Mouse (Mus musculus) midbrain, embryonic 11.5 days (tissue): ENCODE measurements around the gene Endog. TPM values are rescaled to one million over a fixed set of nuclear protein-coding genes. Genes with fewer than 3 reads are reported as not detected.
"Not testable (repeated sequence)": the region's sequence is repeated elsewhere in the genome, so short reads cannot be mapped to it uniquely, and the experiment has no call there.

Experiments
- ATAC-seq: fragments of 200-750 bp; cut with Nextera tagmentation; 2 replicates; pipeline ENCODE4 v1.8.0; 2017; ENCODE audit warnings: moderate TSS enrichment, moderate library complexity; ENCODE audit not compliant: low FRiP score
- DNase-seq: peaks from one replicate; pipeline ENCODE4 v3.0.0; 2015; ENCODE audit warnings: low spot score; ENCODE audit errors: missing footprints
- H3K27ac ChIP-seq: fragments of 300-500 bp; sonication (generic); 2 replicates; pipeline ENCODE4 v1.5.1; 2014; ENCODE audit warnings: low read depth, low read length
- H3K27me3 ChIP-seq: fragments of 300-500 bp; sonication (generic); 2 replicates; pipeline ENCODE4 v1.6.1; 2014; ENCODE audit warnings: mild to moderate bottlenecking, low read length, moderate library complexity, mixed read lengths; ENCODE audit not compliant: control insufficient read depth, insufficient read depth
- H3K36me3 ChIP-seq: fragments of 300-500 bp; sonication (generic); 2 replicates; pipeline ENCODE4 v1.6.1; 2014; ENCODE audit warnings: mild to moderate bottlenecking, low read length, moderate library complexity, mixed read lengths; ENCODE audit not compliant: control insufficient read depth, insufficient read depth
- H3K4me1 ChIP-seq: fragments of 300-500 bp; sonication (generic); 2 replicates; pipeline ENCODE4 v1.6.1; 2014; ENCODE audit warnings: low read length; ENCODE audit not compliant: control insufficient read depth, insufficient read depth
- H3K4me2 ChIP-seq: fragments of 300-500 bp; sonication (generic); 2 replicates; pipeline ENCODE4 v1.6.1; 2014; ENCODE audit warnings: mild to moderate bottlenecking, moderate library complexity
- H3K4me3 ChIP-seq: fragments of 300-500 bp; sonication (generic); 2 replicates; pipeline ENCODE4 v1.5.1; 2014; ENCODE audit warnings: low read depth, low read length
- H3K9ac ChIP-seq: fragments of 300-500 bp; sonication (generic); 2 replicates; pipeline ENCODE4 v1.6.1; 2014; ENCODE audit warnings: low read length
- H3K9me3 ChIP-seq: fragments of 300-500 bp; sonication (generic); 2 replicates; pipeline ENCODE4 v1.6.1; 2016; ENCODE audit warnings: low read length; ENCODE audit not compliant: control insufficient read depth
- WGBS: fragments of 180-500 bp; shearing (Covaris S2); extraction: QIAGEN DNeasy Blood & Tissue Kit; methylation state at CpG from one replicate; pipeline ENCODE4 v1.1.7; 2014; 5-methylcytosine and 5-hydroxymethylcytosine counted together
- polyA plus RNA-seq: library from polyadenylated mRNA; unstranded; fragments of >200 nt; fragmentation: Nextera tagmentation; extraction: Ambion mirVana; gene quantifications from 2 replicates; pipeline ENCODE4 v1.2.1, GENCODE M21; 2014

Endog gene
- polyA plus RNA-seq, 1 experiment from 2014 or later = 13.7 TPM

DNA sequence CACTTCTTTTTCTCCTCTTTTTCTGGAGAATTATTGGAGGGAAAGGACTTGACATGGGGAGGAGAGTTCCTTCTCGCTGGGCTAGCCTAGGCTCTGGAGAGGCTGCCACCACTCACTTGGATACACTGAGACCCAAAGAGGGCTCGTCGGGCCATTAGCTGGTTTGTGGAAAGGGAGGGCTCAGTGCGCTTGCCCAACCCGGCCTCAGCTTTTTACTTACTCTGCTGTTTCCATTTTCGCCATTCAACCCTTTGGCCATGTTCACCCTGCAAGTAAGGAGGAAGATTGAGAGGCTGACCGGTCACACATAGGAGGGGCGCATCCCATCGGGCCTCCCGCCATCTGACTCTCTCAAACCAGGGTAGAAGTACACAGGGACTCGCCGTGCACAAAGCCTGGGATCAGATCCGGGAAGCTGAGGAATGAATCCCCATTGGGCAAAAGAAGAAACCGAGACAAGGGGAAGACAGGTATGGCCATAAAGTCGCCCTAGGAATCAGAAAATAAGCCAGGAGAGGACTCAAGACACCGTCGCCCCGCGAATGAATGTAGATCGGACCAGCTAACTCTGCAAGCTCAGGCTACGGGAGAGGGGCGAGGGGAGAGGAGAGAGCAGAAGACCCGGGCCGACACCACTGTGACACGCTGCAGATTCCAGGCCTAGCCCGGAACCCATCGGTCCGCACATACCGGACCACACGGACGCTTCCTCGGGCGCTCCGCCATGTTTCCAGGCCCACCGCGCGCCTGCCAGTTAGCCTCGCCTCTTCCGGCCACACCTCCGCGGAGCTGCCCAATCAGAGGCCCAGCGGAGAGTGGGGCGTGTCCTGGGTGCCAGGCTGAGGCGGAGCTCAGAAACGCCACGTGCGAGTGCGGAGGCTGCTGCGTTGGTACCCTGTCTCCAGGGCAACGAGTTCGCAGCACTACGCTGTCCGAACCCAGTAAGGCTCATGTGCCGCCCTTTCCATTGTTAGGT lies 6.7 kb downstream of the Endog start, which contains the start of gene Spout1:
TSS of gene Spout1 (minus strand) at position 760 of the 976 bp plus-strand sequence.
- Histone ChIP-seq H3K27me3 (no peaks in the 10 kb centered on the region), H3K27ac (no peak within 1 kb of the TSS), H3K9me3 (no peaks in the 10 kb centered on the region), H3K4me2 (peak within 1 kb of the TSS; percentile 83), H3K9ac (peak within 1 kb of the TSS; percentile 75), H3K4me1 (peaks cover 6% of the 10 kb centered on the region; the same call in 1 of the 2 replicates), H3K36me3 (peaks cover 22% of the 10 kb centered on the region), H3K4me3 (peak within 1 kb of the TSS; percentile 59)
- ATAC-seq (peak; percentile 99), DNase-seq (peak; percentile 99)
- 4% methylated on average over 54 of the region's 54 CpGs for WGBS

DNA sequence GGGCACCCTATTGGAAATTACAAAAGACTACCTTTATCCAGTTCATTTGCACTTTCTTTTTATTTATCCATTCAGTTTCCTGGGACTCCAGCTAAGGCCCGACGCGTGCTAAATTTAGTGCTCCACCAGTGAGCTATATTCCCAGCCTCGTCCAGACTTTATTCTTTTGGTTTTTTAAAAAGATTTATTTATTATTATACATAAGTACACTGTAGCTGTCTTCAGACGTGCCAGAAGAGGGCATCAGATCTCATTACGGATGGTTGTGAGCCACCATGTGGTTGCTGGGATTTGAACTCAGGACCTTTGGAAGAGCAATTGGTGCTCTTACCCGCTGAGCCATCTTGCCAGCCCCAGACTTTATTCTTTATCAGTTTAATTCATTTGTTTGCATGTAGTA lies 7.4 kb downstream of the Endog start:
- H3K9ac ChIP-seq, H3K9me3 ChIP-seq, H3K4me1 ChIP-seq, H3K27ac ChIP-seq, H3K27me3 ChIP-seq, DNase-seq: not testable (repeated sequence)
- ATAC-seq = peak; percentile 28; the same call in 1 of the 2 replicates
- Histone ChIP-seq H3K36me3 (peaks cover 17% of the 10 kb centered on the region), H3K4me2 (peak overlapping the region; percentile 83; the same call in 1 of the 2 replicates), H3K4me3 (peak overlapping the region; percentile 59)
- 52% methylated on average over 7 of the region's 7 CpGs for WGBS

DNA sequence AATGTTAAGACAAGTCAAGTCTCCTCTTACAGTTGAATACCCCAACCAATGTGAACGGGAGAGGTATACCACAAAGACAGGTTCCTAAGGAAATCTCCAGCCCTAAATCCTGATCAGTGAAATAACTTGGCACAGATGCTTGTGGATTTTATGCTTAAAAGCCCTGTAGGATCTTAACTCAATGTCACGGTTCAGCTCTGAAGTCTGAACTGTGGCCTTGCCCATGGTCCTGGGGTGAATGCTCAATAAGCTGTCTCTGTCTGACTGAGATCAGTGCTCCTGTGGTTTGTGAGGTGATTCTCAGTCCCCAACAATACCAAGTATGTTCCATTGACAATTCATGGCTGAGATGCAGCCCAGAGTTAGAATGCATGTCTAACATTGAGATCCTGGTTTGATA lies 11.1 kb downstream of the Endog start:
- Histone ChIP-seq H3K9ac (no peak overlapping the region), H3K4me2 (no peak overlapping the region), H3K4me1 (peaks cover 3% of the 10 kb centered on the region; the same call in 1 of the 2 replicates), H3K36me3 (no peaks in the 10 kb centered on the region), H3K27ac (no peak overlapping the region), H3K4me3 (no peak overlapping the region), H3K27me3 (no peaks in the 10 kb centered on the region), H3K9me3 (no peaks in the 10 kb centered on the region)
- ATAC-seq (no peak), DNase-seq (no peak)
- 86% methylated on average over 2 of the region's 2 CpGs for WGBS

DNA sequence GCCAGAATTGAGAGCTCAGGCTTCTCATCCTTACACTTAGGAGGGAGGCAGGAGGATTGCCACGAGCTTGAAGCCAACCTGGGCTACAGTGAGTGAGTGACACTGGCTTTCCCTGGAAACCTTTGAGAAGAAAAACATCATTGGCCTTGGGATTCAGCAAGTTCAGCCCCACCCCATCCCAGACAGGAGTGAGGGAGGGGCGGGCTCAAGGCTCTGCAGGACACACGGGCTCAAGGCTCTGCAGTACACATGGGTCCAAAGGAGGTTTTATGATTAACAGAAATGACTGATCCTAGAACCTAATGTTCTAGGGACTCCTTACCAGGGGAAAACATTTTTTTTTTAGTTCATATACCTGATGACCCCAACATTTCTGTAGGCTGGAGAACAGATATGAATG lies 12.4 kb downstream of the Endog start:
- Histone ChIP-seq H3K9me3 (no peaks in the 10 kb centered on the region), H3K4me1 (no peaks in the 10 kb centered on the region), H3K9ac (no peak overlapping the region), H3K27me3 (no peaks in the 10 kb centered on the region), H3K27ac (no peak overlapping the region), H3K36me3 (no peaks in the 10 kb centered on the region), H3K4me3 (no peak overlapping the region), H3K4me2 (no peak overlapping the region)
- 78% methylated on average over 3 of the region's 3 CpGs for WGBS
- ATAC-seq = no peak
- no peak for DNase-seq

DNA sequence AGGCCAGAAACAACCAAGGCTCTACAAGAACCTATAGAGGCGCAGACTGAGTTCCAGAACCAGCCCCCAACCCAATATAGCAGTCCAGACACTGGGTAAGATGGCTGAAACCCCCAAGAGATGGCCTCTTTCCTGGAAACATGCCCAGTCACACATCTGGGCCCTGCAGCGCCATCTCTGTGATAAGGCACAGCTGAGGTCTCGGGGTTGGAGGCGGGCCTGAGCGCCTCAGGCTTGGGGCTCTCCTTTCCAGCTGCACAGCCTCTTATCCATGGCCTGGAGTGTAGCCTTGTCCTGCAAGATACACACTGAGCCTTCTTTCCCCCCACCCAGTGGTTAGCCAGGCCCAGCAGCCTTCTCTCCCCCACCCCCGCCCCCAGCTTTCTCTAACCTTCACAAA lies 14.0 kb downstream of the Endog start:
- H3K9me3 ChIP-seq = no peaks in the 10 kb centered on the region
- 94% methylated on average over 6 of the region's 6 CpGs for WGBS
- H3K4me1 ChIP-seq = no peaks in the 10 kb centered on the region
- H3K27me3 ChIP-seq = no peaks in the 10 kb centered on the region
- no peak for DNase-seq
- H3K4me2 ChIP-seq = no peak overlapping the region
- H3K36me3 ChIP-seq = no peaks in the 10 kb centered on the region
- no peak overlapping the region for H3K27ac ChIP-seq
- no peak for ATAC-seq
- no peak overlapping the region for H3K4me3 ChIP-seq
- no peak overlapping the region for H3K9ac ChIP-seq

DNA sequence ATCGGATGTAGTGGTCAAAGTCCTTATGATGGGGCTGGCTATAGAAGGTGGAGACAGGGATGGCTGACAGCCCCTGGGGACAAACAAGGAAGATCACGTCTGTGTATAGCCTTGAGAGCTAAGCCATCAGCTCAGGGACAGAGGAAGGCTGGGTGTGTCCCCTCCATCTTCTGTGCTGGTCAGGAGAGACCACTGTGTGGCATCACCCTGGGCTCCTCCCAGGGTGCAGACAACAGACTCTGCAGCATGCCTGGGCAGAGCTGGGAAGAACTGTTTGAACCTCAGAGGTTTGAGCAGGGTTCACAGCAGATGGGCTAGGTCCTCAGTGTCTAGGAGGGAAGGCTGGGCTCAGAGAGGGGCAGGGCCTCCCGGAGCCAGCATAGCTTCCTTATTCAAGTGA lies 14.4 kb downstream of the Endog start:
- ATAC-seq = no peak
- DNase-seq = no peak
- H3K27me3 ChIP-seq = no peaks in the 10 kb centered on the region
- WGBS = 84% methylated on average over 3 of the region's 3 CpGs
- no peak overlapping the region for H3K4me3 ChIP-seq
- no peaks in the 10 kb centered on the region for H3K36me3 ChIP-seq
- H3K9me3 ChIP-seq = no peaks in the 10 kb centered on the region
- H3K4me2 ChIP-seq = no peak overlapping the region
- no peak overlapping the region for H3K27ac ChIP-seq
- H3K4me1 ChIP-seq = no peaks in the 10 kb centered on the region
- no peak overlapping the region for H3K9ac ChIP-seq

DNA sequence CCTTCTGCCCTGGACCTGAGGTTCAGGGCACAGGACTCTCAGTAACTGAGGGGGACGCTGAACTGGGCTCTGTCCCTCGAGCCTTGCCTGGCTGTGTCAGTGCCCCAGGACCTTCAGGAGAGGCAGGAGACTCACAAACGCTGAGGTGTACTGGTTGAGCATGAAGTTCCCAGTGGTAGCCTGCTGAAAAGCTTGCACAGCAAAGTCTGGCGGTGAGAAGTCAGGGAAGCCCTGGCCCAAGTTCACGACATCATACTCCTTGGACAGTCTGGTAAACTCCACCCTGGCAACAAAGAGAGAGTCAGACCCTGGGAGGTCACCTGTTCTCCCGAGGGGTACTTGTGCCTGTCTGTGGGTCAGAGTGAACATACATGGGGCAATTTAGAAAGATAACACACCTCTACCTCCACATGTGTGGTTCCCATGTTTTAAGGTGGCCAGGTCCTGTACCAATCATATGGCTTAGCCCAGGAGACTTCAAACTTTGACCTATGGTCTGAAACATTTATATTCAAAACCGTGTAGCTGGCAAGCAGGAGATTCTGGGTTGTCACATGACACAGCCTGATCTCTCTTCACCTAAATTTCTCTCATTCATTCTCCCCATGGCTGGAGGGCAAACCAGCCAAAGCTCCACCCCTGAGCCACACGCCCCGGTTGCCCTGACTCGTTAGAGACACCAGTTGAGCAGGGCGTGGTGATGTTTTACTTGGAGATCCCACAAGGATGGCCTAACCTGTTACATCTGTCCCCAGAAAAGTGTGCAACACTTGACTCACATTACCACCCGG lies 20.7 kb downstream of the Endog start:
- Histone ChIP-seq H3K27me3 (no peaks in the 10 kb centered on the region), H3K4me2 (no peak overlapping the region), H3K4me1 (no peaks in the 10 kb centered on the region), H3K36me3 (no peaks in the 10 kb centered on the region), H3K4me3 (no peak overlapping the region), H3K9me3 (no peaks in the 10 kb centered on the region), H3K9ac (no peak overlapping the region), H3K27ac (no peak overlapping the region)
- DNase-seq (no peak), ATAC-seq (no peak)
- 88% methylated on average over 12 of the region's 12 CpGs for WGBS

DNA sequence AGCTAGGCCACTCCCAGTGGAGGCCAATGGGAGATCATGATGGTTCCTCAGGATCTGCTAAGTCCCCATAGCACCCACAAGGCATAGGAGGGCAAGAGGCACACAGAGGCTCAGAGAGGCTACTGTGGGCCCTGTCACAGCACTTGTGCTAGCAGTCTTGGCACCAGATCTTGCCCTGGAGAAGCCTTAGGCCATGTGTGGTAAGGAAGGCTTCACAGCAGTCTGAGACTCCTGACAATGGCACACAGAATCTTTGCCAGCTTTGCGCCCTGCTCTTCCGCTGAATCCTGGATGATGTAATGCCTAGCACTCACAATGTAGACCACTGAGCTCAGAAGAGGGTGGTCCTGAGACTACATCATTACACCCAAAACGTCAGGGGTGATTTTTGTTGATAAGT lies 23.4 kb downstream of the Endog start:
- ATAC-seq = no peak
- WGBS = 89% methylated on average over 3 of the region's 3 CpGs
- Histone ChIP-seq H3K9me3 (no peaks in the 10 kb centered on the region), H3K4me2 (no peak overlapping the region), H3K27me3 (no peaks in the 10 kb centered on the region), H3K27ac (no peak overlapping the region), H3K36me3 (no peaks in the 10 kb centered on the region), H3K9ac (no peak overlapping the region), H3K4me1 (no peaks in the 10 kb centered on the region), H3K4me3 (no peak overlapping the region)
- no peak for DNase-seq

DNA sequence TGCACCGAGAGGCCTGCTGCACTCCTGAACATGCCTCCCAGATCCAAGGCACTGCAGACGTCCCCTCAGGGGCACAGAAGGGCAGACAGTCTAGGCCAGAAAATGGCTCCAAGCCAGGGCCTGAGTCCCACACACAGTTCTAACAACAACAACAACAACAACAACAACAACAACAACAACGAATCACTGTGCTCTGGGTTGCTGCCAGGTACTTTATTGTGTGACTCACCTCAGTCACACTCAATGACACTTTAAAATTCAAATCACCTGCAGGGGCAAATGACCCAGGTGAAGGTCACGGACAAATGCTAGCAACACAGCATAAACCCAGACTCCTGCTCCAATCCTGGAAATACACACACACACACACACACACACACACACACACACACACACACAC lies 26.7 kb downstream of the Endog start:
- H3K9ac ChIP-seq = no peak overlapping the region
- ATAC-seq (no peak), DNase-seq (no peak)
- H3K9me3 ChIP-seq = no peaks in the 10 kb centered on the region
- no peak overlapping the region for H3K4me2 ChIP-seq
- 69% methylated on average over 4 of the region's 4 CpGs for WGBS
- no peaks in the 10 kb centered on the region for H3K4me1 ChIP-seq
- no peak overlapping the region for H3K27ac ChIP-seq
- H3K4me3 ChIP-seq = no peak overlapping the region
- no peaks in the 10 kb centered on the region for H3K36me3 ChIP-seq
- no peaks in the 10 kb centered on the region for H3K27me3 ChIP-seq
